Mouse (Mus musculus) forebrain, embryonic 13.5 days (tissue): ENCODE measurements around the gene Vwf. TPM values are rescaled to one million over a fixed set of nuclear protein-coding genes. Genes with fewer than 3 reads are reported as not detected.

ENCODE experiments used
- ATAC-seq: fragments of 200-750 bp; cut with Nextera tagmentation; 2 replicates; pipeline ENCODE4 v1.8.0; 2017
- H3K27ac ChIP-seq: fragments of 300-500 bp; sonication (generic); 2 replicates; pipeline ENCODE4 v1.5.1; 2015; ENCODE audit warnings: inconsistent platforms, mild to moderate bottlenecking, moderate library complexity
- H3K27me3 ChIP-seq: fragments of 300-500 bp; sonication (generic); 2 replicates; pipeline ENCODE4 v1.6.1; 2015; ENCODE audit warnings: mild to moderate bottlenecking, inconsistent platforms
- H3K36me3 ChIP-seq: fragments of 300-500 bp; sonication (generic); 2 replicates; pipeline ENCODE4 v1.6.1; 2015; ENCODE audit warnings: mild to moderate bottlenecking, inconsistent platforms; ENCODE audit not compliant: poor library complexity, severe bottlenecking
- H3K4me1 ChIP-seq: fragments of 300-500 bp; sonication (generic); 2 replicates; pipeline ENCODE4 v1.6.1; 2015; ENCODE audit warnings: inconsistent platforms
- H3K4me2 ChIP-seq: fragments of 300-500 bp; sonication (generic); 2 replicates; pipeline ENCODE4 v1.6.1; 2015; ENCODE audit warnings: inconsistent platforms, mild to moderate bottlenecking, moderate library complexity
- H3K4me3 ChIP-seq: fragments of 300-500 bp; sonication (generic); 2 replicates; pipeline ENCODE4 v1.5.1; 2015; ENCODE audit warnings: mild to moderate bottlenecking, inconsistent platforms
- H3K9ac ChIP-seq: fragments of 300-500 bp; sonication (generic); 2 replicates; pipeline ENCODE4 v1.6.1; 2015; ENCODE audit warnings: mild to moderate bottlenecking, inconsistent platforms
- H3K9me3 ChIP-seq: fragments of 300-500 bp; sonication (generic); replicated peaks from 2 replicates; pipeline ENCODE4 v1.6.1; 2016; ENCODE audit warnings: inconsistent platforms
- WGBS: fragments of 180-500 bp; shearing (Covaris S2); methylation state at CpG from one replicate; pipeline ENCODE4 v1.1.7; 2015; 5-methylcytosine and 5-hydroxymethylcytosine counted together
- polyA plus RNA-seq: library from polyadenylated mRNA; unstranded; fragments of >200 nt; fragmentation: Nextera tagmentation; extraction: Ambion mirVana; gene quantifications from 2 replicates; pipeline ENCODE4 v1.2.1, GENCODE M21; 2015

Vwf gene
- polyA plus RNA-seq, 1 experiment from 2014 or later: 7.7 TPM

DNA sequence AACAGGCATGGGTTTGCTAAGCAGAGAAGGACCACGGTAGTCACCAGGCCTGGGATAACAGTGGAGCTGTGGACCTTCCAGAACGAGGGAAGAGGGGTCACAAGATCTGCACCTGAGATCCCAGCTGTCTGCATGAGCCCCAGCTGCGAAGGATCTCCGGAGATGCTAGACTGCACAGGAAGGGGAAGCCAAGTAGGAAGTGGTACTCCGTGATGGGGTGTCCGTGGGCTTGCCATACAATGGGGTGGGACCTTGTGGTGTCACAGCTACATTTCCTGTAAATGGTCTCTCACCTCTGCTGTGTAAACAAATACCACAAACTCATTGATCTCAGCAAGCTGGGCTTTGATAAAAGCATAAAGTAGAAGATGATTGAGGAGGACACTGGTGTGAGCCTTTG, 22.5 kb upstream of the Vwf start:
- Histone ChIP-seq H3K9me3 (no peaks in the 10 kb centered on the region), H3K9ac (no peak overlapping the region), H3K4me1 (no peaks in the 10 kb centered on the region), H3K4me2 (no peak overlapping the region), H3K27ac (no peak overlapping the region), H3K36me3 (no peaks in the 10 kb centered on the region), H3K27me3 (no peaks in the 10 kb centered on the region), H3K4me3 (no peak overlapping the region)
- 91% methylated on average over 6 of the region's 6 CpGs for WGBS
- ATAC-seq: no peak

DNA sequence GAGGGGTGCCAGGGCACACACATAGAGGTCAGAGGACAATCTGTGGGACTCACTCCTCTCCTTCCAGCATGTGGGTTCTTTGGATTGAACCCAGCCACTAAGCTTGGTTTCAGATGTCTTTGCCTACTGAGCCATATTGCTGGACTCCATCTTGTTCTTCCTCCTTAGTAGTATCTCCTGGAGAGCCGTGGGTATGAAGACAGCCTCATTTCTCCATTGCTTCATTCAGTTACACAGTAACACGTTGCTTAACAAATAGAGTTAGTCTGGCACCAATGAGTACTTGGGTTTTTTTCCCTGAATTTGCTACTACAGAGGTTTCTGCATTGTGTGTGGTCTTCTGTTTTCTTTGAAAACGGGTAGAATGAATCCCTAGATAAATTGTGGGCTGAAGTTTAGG, 20.5 kb upstream of the Vwf start:
- Histone ChIP-seq H3K36me3 (no peaks in the 10 kb centered on the region), H3K4me1 (no peaks in the 10 kb centered on the region), H3K9me3 (no peaks in the 10 kb centered on the region), H3K4me2 (no peak overlapping the region), H3K27me3 (no peaks in the 10 kb centered on the region), H3K9ac (no peak overlapping the region), H3K4me3 (no peak overlapping the region), H3K27ac (no peak overlapping the region)
- WGBS: 65% methylated on average over 3 of the region's 3 CpGs
- ATAC-seq: no peak

DNA sequence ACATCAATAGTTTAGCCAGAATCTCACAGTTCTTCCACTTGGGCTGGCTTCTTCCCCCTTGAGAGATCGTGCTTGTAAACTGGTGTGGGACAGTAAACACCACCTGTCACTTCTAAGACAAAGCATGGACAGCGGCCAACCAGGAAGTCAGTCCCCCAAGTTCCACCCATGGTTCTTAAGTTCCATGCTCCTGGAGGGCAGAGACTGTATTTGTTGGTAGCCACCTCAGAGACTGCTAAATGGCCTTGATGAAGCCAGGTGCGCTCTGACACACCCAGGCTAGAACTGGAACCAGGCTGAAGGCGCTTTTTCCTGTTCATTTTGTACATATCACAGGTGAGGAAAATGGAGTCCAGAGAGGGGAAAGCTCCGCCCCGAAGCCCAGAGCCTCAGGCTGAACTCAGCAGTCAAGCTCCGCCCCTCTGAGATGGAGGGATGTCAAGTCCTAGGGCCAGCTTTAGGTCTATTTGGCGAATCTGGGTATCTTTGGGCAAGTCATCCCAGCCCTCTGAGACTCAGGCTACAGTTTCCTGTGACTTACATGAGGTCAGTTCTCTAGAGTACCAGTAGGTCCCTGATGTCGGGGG, 17.9 kb upstream of the Vwf start:
- H3K4me1 ChIP-seq: no peaks in the 10 kb centered on the region
- no peaks in the 10 kb centered on the region for H3K9me3 ChIP-seq
- no peak overlapping the region for H3K4me2 ChIP-seq
- H3K4me3 ChIP-seq: no peak overlapping the region
- H3K9ac ChIP-seq: no peak overlapping the region
- no peak for ATAC-seq
- 84% methylated on average over 9 of the region's 9 CpGs for WGBS
- H3K36me3 ChIP-seq: no peaks in the 10 kb centered on the region
- no peak overlapping the region for H3K27ac ChIP-seq
- H3K27me3 ChIP-seq: no peaks in the 10 kb centered on the region

DNA sequence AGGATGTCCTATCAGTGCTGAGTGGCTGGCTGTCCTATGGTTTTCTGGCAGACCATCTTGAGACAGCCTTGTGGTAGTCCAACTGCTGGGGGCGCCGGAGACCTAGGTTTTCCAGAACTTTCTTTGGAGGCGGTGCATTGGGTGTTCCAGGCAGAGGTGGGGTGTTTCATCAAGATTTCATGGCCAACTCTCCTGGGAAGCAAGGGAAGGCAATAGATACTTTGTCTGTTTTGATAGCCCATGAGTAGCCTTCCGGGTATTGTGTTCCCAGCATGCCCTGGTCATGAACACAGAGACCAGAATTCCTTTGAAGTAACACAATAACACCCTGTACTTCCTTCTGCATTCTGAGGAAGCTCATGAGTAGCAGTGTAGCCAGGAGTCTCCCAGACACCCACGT, 17.1 kb upstream of the Vwf start:
- no peak overlapping the region for H3K9ac ChIP-seq
- WGBS: 91% methylated on average over 5 of the region's 5 CpGs
- H3K27me3 ChIP-seq: no peaks in the 10 kb centered on the region
- H3K4me3 ChIP-seq: no peak overlapping the region
- no peak for ATAC-seq
- H3K4me2 ChIP-seq: no peak overlapping the region
- H3K9me3 ChIP-seq: no peaks in the 10 kb centered on the region
- no peaks in the 10 kb centered on the region for H3K4me1 ChIP-seq
- no peak overlapping the region for H3K27ac ChIP-seq
- no peaks in the 10 kb centered on the region for H3K36me3 ChIP-seq

DNA sequence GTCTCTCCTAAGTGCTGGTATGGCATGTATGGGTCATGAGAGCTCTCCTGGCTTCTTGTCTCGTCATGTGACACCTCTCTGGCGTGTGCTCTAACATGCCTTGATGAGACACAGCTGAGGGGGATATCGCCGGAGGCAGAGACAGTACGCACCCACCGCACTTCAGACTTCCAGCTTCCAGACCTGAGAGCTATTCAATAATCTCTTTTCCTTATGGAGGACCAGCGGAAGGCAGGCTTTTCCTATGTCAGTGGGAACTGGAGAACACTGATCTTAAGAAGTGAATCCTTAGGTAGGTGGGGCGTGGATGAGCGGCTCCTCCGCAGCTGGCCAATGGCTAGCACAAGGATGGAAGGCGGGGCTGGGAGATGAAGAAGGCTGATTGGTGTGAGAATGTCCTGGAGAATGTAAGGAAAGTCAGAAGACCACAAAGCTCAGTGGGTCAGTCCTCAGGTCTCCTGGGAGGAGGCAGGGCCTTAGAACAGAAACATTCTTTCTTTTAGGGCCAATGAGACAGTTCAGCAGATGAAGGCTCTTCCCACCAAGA, 13.4 kb upstream of the Vwf start:
- no peaks in the 10 kb centered on the region for H3K9me3 ChIP-seq
- 91% methylated on average over 11 of the region's 11 CpGs for WGBS
- H3K27ac ChIP-seq: no peak overlapping the region
- no peaks in the 10 kb centered on the region for H3K36me3 ChIP-seq
- no peak for ATAC-seq
- no peaks in the 10 kb centered on the region for H3K27me3 ChIP-seq
- H3K4me3 ChIP-seq: no peak overlapping the region
- H3K4me1 ChIP-seq: no peaks in the 10 kb centered on the region
- no peak overlapping the region for H3K4me2 ChIP-seq
- no peak overlapping the region for H3K9ac ChIP-seq

DNA sequence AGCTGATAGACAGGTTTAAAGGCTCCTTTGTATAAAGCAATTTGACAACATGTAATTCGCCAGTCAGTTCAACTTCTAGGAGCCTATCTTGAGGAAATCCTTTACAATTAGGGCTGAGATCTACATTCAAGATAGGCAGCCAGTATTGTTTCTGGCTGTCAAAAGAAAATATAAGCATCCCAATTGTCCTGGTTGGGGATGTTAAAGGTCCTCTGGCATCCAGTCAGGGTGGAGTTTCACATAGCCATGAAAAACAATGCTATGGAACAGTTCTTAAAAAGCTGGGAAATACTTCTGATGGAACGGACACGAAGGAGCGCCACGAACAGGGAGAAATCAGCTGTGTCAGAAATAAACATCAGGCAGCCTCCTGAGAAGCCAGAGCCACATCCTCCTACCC, 11.6 kb upstream of the Vwf start:
- WGBS: 80% methylated on average over 5 of the region's 5 CpGs
- no peak overlapping the region for H3K4me2 ChIP-seq
- ATAC-seq: no peak
- no peak overlapping the region for H3K27ac ChIP-seq
- H3K4me3 ChIP-seq: no peak overlapping the region
- H3K9ac ChIP-seq: no peak overlapping the region
- no peaks in the 10 kb centered on the region for H3K4me1 ChIP-seq
- no peaks in the 10 kb centered on the region for H3K36me3 ChIP-seq
- H3K9me3 ChIP-seq: no peaks in the 10 kb centered on the region
- H3K27me3 ChIP-seq: no peaks in the 10 kb centered on the region

DNA sequence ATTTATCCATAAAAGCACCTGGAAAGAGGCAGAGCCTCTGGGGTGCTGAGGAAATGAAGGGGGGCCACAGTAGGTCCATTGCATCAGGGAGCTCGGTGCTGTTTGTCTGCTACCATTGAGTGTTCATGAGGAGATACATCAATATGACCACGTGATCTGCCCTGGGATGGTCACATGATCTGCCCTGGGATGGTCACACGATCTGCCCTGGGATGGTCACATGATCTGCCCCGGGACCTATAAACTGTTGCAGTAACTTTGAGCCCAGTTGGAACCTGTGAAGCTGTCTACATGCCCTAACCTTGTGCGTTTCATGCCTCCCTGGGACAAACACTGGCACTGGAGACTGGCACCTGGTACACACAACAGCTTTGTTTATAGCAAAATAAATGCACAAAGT, 8.1 kb upstream of the Vwf start:
- Histone ChIP-seq H3K36me3 (no peaks in the 10 kb centered on the region), H3K4me2 (no peak overlapping the region), H3K9me3 (no peaks in the 10 kb centered on the region), H3K27me3 (no peaks in the 10 kb centered on the region), H3K4me1 (no peaks in the 10 kb centered on the region), H3K9ac (no peak overlapping the region), H3K4me3 (no peak overlapping the region), H3K27ac (no peak overlapping the region)
- WGBS: 83% methylated on average over 5 of the region's 5 CpGs
- no peak for ATAC-seq

DNA sequence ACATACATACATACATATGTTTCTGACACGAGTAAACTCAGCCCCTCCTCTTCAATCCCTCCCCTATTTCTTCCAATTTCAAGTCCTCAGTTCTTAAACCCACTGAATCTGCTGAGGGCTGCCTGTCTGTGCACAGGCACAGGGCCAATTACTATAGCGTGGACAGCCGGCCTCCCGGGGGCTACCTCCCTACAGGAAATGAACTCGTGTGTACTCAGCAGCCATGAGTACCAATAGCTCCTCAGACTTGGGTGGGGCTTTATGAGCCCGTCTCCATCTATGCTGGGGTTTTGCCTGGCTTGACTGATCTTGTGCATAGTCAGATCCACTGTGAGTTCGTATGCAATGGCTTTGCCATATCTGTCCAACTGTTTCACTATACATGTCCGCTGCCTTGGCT, 7.2 kb upstream of the Vwf start:
- no peaks in the 10 kb centered on the region for H3K36me3 ChIP-seq
- H3K4me1 ChIP-seq: no peaks in the 10 kb centered on the region
- no peaks in the 10 kb centered on the region for H3K9me3 ChIP-seq
- no peak overlapping the region for H3K9ac ChIP-seq
- no peak overlapping the region for H3K4me3 ChIP-seq
- 81% methylated on average over 8 of the region's 8 CpGs for WGBS
- no peak overlapping the region for H3K27ac ChIP-seq
- H3K27me3 ChIP-seq: no peaks in the 10 kb centered on the region
- no peak for ATAC-seq
- H3K4me2 ChIP-seq: no peak overlapping the region

DNA sequence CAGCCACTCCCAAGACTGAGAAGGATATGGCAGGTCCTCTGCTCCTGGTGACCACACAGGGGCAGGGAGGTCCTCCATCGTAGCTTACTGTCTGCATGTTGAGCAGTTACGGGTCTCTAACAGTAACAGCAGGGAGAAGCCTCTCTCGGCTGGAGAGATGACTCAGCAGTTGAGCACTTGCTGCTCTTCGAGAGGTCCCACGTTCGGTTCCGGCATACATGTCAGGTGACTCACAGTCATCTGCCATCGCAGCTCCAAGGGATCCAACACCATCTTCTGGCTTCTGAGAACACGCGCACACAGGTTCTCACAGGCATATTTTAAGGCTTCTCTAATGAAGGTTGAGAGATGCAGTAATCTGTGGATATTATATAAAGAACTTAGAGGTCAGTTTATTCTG, 6.4 kb upstream of the Vwf start:
- no peaks in the 10 kb centered on the region for H3K27me3 ChIP-seq
- H3K4me1 ChIP-seq: no peaks in the 10 kb centered on the region
- H3K4me2 ChIP-seq: no peak overlapping the region
- H3K4me3 ChIP-seq: no peak overlapping the region
- no peaks in the 10 kb centered on the region for H3K36me3 ChIP-seq
- no peaks in the 10 kb centered on the region for H3K9me3 ChIP-seq
- no peak for ATAC-seq
- H3K27ac ChIP-seq: no peak overlapping the region
- 87% methylated on average over 10 of the region's 10 CpGs for WGBS
- H3K9ac ChIP-seq: no peak overlapping the region

DNA sequence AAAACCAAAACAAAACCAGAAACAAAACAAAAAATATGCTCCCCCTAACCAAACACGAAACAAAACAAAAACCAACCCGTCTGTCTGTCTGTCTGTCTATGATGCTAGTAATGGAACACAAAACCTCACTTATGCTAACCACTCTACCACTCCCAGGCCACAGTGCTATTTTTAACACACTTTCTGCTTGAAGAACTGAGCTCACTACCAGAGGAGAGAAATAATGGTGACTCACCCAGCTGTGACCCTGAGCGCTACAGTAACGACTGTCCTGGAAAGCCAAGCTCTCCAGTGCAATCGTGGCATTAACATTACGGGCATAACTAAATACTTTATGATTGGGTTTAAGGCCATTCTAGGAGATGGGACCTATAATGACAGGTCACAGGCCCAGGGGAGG, 5.7 kb upstream of the Vwf start:
- Histone ChIP-seq H3K4me2 (no peak overlapping the region), H3K27me3 (no peaks in the 10 kb centered on the region), H3K36me3 (no peaks in the 10 kb centered on the region), H3K4me3 (no peak overlapping the region), H3K9me3 (no peaks in the 10 kb centered on the region), H3K4me1 (no peaks in the 10 kb centered on the region), H3K9ac (no peak overlapping the region), H3K27ac (no peak overlapping the region)
- ATAC-seq: no peak
- 91% methylated on average over 6 of the region's 6 CpGs for WGBS

DNA sequence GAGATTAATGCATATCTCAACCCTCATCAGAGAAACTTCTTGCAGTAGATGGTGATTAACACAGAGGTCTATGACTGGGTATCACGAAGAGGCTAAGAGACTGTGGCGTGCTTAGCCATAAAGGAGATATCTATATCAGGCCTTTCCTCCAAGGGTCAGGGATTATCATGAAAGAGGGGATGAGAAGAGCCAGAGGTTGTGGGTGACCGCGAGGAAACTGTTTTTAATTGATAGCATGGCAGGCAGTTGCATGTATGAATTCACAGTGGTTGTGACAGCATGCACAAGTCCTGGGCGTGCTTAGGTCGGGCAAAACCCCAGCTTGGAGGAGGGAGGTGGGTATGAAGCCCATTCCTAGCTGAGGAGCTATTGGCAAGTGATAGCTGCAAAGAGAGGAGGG, 5.3 kb upstream of the Vwf start:
- Histone ChIP-seq H3K36me3 (no peaks in the 10 kb centered on the region), H3K9ac (no peak overlapping the region), H3K4me3 (no peak overlapping the region), H3K27me3 (no peaks in the 10 kb centered on the region), H3K9me3 (no peaks in the 10 kb centered on the region), H3K4me2 (no peak overlapping the region), H3K4me1 (no peaks in the 10 kb centered on the region), H3K27ac (no peak overlapping the region)
- WGBS: 88% methylated on average over 6 of the region's 6 CpGs
- no peak for ATAC-seq

DNA sequence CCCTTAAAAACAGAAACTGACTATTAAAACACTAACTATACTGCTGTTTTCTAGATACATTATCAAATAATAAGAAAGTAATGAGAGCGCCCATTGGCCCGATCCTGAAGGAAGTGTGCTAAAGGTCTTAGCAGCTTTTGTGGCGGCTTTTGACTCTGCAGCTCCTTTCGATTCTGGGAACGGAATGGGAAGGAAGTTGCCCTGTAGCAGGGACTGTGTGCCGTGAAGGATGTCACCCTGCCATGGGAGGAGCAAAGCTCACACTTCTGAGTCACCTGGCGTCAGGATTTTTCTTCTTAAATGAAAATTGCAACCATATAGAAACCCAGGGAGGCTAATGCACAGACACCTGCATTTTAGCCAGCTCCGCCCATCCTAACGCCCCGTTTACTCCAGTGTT, 1.8 kb downstream of the Vwf start:
- Histone ChIP-seq H3K9me3 (no peaks in the 10 kb centered on the region), H3K4me2 (no peak overlapping the region), H3K36me3 (no peaks in the 10 kb centered on the region), H3K4me1 (no peaks in the 10 kb centered on the region), H3K27ac (no peak overlapping the region), H3K4me3 (no peak overlapping the region), H3K27me3 (no peaks in the 10 kb centered on the region), H3K9ac (no peak overlapping the region)
- WGBS: 86% methylated on average over 10 of the region's 10 CpGs
- ATAC-seq: no peak

DNA sequence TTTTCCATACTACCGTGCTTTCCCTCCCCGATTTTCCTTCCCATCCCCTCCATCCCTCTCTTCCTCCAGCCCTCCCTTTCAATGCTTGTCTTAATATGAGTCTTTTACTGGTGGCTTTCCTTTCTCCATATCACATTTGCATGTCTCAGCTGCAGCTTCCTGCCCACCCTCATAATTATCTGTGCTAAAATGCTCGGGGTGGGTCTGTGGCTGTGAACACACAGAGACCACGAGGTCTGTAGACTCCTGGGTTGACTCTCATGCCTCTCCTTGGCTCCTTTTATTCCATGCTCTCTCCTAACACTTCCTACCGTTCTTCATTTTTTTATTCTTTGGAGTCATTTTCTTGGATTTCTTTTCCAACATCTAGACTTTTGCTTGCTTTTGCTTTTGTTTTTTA, 3.6 kb downstream of the Vwf start:
- ATAC-seq: no peak
- 83% methylated on average over 5 of the region's 5 CpGs for WGBS
- Histone ChIP-seq H3K36me3 (no peaks in the 10 kb centered on the region), H3K4me1 (no peaks in the 10 kb centered on the region), H3K4me3 (no peak overlapping the region), H3K27ac (no peak overlapping the region), H3K4me2 (no peak overlapping the region), H3K9ac (no peak overlapping the region), H3K9me3 (no peaks in the 10 kb centered on the region), H3K27me3 (no peaks in the 10 kb centered on the region)
